Mouse (Mus musculus) cerebellum, adult 2 months (tissue): ENCODE results near the gene Cacnb3.

Experiments used
- CTCF ChIP-seq: fragments of 200-500 bp; IDR thresholded peaks from 2 replicates; pipeline ENCODE4 v1.5.1; 2011; ENCODE audit warnings: low read depth, mild to moderate bottlenecking, control low read depth, low read length, moderate library complexity, borderline replicate concordance; ENCODE audit not compliant: insufficient read depth
- POLR2A ChIP-seq: fragments of 200-500 bp; IDR thresholded peaks from 2 replicates; pipeline ENCODE4 v1.6.1; 2011; ENCODE audit warnings: low read length, control low read depth, borderline replicate concordance; ENCODE audit not compliant: insufficient read depth

- no peak for TF ChIP-seq CTCF
- TF ChIP-seq POLR2A = no peak
Observed at GRCm38 (mm10) chr15:98601832-98602190, 28.8 kb upstream of the Cacnb3 start.
